Mouse (Mus musculus) heart, adult 2 months (tissue): Measurements from ENCODE around the gene Rpl6. TPM values are rescaled to one million over a fixed set of nuclear protein-coding genes. Genes with fewer than 3 reads are reported as not detected.

Source experiments
- DNase-seq, 2 experiments: peaks; one replicate each; pipeline ENCODE4 v3.0.0; 2021
- H3K27ac ChIP-seq: fragments of 200-600 bp; 2 replicates; pipeline ENCODE4 v1.8.1; 2022
- H3K27me3 ChIP-seq: fragments of 200-500 bp; 2 replicates; pipeline ENCODE4 v1.6.1; 2012; ENCODE audit warnings: mild to moderate bottlenecking, low read length, inconsistent platforms, mixed read lengths; ENCODE audit not compliant: control insufficient read depth, insufficient read depth
- H3K36me3 ChIP-seq: fragments of 200-500 bp; 2 replicates; pipeline ENCODE4 v1.6.1; 2012; ENCODE audit warnings: low read length, inconsistent platforms; ENCODE audit not compliant: control insufficient read depth, insufficient read depth
- H3K4me1 ChIP-seq: fragments of 200-500 bp; 2 replicates; pipeline ENCODE4 v1.6.1; 2011; ENCODE audit warnings: low read length; ENCODE audit not compliant: control insufficient read depth, insufficient read depth
- H3K4me3 ChIP-seq: fragments of 200-600 bp; 2 replicates; pipeline ENCODE4 v1.8.1; 2022
- H3K79me2 ChIP-seq: fragments of 200-500 bp; replicated peaks from 2 replicates; pipeline ENCODE4 v1.6.1; 2012; ENCODE audit warnings: mild to moderate bottlenecking, inconsistent platforms, low read length, moderate library complexity, mixed read lengths; ENCODE audit not compliant: control insufficient read depth, insufficient read depth
- H3K9ac ChIP-seq: fragments of 200-500 bp; 2 replicates; pipeline ENCODE4 v1.6.1; 2012; ENCODE audit warnings: low read depth, mild to moderate bottlenecking, control low read depth, inconsistent platforms, low read length, mixed read lengths
- CTCF ChIP-seq: fragments of 200-600 bp; IDR thresholded peaks from 2 replicates; pipeline ENCODE4 v1.8.1; 2022; ENCODE audit warnings: antibody characterized with exemption, mild to moderate bottlenecking, moderate library complexity
- EP300 ChIP-seq: fragments of 200-500 bp; IDR thresholded peaks from 2 replicates; pipeline ENCODE4 v1.6.1; 2011; ENCODE audit warnings: low read depth, low read length, control low read depth; ENCODE audit not compliant: insufficient read depth
- POLR2A ChIP-seq: fragments of 200-500 bp; IDR thresholded peaks from 2 replicates; pipeline ENCODE4 v1.6.1; 2011; ENCODE audit warnings: mild to moderate bottlenecking, low read depth, low read length, control low read depth; ENCODE audit not compliant: insufficient read depth
- WGBS: fragments of 180-500 bp; shearing (Covaris S2); methylation state at CpG from one replicate; pipeline ENCODE4 v1.1.7; 2018; 5-methylcytosine and 5-hydroxymethylcytosine counted together
- intact Hi-C: fragments of 180-260 bp; cut with DNase I; formaldehyde crosslinking; loops from one replicate; pipeline ENCODE4 v1.15.1; 2025
- polyA plus RNA-seq: library from polyadenylated mRNA; depleted of rRNA; stranded (reverse); fragments of >200 nt; gene quantifications from 2 replicates; pipeline ENCODE4 v1.2.3, GENCODE M21; 2012
- total RNA-seq, 2 experiments: library from RNA; stranded (reverse); gene quantifications; 2 replicates each; pipeline ENCODE4 v1.2.3; 2021

The Rpl6 gene
- total and polyA plus RNA-seq, 3 experiments = 168 to 571 (median 482) TPM

DNA sequence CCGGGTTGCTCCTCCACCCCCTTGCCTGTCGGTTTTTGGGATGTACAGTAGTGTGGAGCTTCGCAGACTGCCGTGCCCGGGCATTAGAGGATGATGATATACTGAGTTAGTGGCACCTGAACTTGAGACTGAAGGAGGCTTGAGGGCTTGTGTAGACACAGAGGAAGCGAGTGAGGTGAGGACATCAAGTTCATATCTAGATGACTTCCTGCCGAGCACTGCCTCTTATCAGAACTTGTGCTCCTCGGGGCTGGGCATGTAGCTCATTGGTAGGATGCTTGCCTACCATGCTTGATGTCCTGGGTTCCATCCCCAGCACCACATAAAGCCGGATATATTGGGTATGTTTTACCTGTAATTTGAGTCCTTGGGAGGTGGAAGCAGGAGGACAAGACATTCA is 26.5 kb downstream of the Rpl6 start:
- no peak for DNase-seq
- 65% methylated on average over 9 of the region's 9 CpGs for WGBS
- H3K79me2 ChIP-seq = peaks cover 20% of the 10 kb centered on the region
- no peaks in the 10 kb centered on the region for H3K27me3 ChIP-seq
- H3K36me3 ChIP-seq = no peaks in the 10 kb centered on the region
- no peak overlapping the region for H3K27ac ChIP-seq
- H3K4me3 ChIP-seq = no peak overlapping the region
- peaks cover 5% of the 10 kb centered on the region for H3K4me1 ChIP-seq
- no peak for TF ChIP-seq POLR2A
- no peak for TF ChIP-seq EP300
- no peak for TF ChIP-seq CTCF
- no peak overlapping the region for H3K9ac ChIP-seq
- intact Hi-C loops = no loop called here

DNA sequence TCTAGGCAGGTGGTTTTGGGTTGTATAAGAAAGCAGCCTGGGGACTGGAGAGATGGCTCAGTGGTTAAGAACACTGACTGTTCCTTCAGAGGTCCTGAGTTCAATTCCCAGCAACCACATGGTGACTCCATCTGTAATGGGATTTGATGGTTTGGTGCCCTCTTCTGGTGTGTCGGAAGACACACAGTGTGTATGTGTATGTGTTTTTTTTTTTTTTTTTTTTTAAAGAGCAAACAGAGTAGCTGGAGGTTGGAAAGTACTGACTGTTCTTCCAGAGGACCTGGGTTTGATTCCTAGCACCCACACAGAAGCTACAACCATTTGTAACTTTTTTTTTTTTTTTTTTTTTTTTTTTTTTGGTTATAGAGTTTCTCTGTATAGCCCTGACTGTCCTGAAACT is 28.5 kb downstream of the Rpl6 start:
- 95% methylated on average over 1 of the region's 1 CpGs for WGBS
- Histone ChIP-seq H3K27ac (no peak overlapping the region), H3K36me3 (no peaks in the 10 kb centered on the region), H3K4me1 (peaks cover 3% of the 10 kb centered on the region), H3K4me3 (no peak overlapping the region), H3K9ac (no peak overlapping the region), H3K27me3 (no peaks in the 10 kb centered on the region), H3K79me2 (peaks cover 15% of the 10 kb centered on the region)
- intact Hi-C loops = no loop called here
- no peak for TF ChIP-seq EP300
- TF ChIP-seq CTCF = no peak
- no peak for TF ChIP-seq POLR2A
- no peak for DNase-seq

DNA sequence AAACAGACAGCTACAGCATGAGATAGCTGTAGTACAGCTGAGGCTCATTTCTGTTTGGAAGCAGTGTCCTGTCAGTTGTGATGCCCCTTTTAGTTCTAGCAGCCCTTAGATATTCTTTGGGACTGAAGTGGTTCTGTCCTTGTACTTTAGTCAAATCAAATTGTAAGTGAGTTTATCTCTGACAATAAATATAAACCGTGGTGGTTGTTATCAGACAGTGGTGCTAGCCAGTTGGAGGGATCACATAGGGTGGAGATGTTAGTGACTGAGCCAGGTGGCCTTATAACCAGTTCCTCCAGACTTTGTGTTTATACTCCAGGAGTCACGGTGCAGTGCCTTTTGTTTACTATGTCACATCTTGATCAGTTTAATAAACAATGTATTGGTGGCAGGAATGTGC is 29.4 kb downstream of the Rpl6 start:
- WGBS = 44% methylated on average over 2 of the region's 2 CpGs
- Histone ChIP-seq H3K27ac (no peak overlapping the region), H3K36me3 (no peaks in the 10 kb centered on the region), H3K27me3 (no peaks in the 10 kb centered on the region), H3K79me2 (peaks cover 10% of the 10 kb centered on the region), H3K4me1 (peaks cover 3% of the 10 kb centered on the region), H3K9ac (no peak overlapping the region), H3K4me3 (no peak overlapping the region)
- intact Hi-C loops = no loop called here
- TF ChIP-seq EP300 (no peak), POLR2A (no peak), CTCF (no peak)
- DNase-seq = no peak

DNA sequence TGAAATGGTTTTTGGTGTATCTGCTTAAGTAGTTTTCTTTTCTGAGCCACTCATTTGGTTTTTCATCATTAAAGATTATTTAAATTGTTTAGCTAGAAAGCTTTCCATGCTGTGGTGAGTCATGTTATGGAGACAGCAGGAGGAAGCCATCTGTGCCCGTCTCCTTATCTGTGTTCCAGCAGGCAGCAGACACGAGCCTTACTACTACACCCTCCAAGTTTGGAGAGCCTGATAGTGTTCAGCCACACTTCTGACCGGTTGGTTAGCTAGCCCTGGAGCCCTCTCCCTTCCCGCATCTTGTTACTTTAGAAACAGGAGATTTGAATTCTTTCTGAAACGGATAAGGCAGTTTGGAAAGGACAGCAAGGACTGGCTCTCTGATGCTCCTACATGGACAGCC is 31.9 kb downstream of the Rpl6 start:
- Histone ChIP-seq H3K4me3 (no peak overlapping the region), H3K27me3 (no peaks in the 10 kb centered on the region), H3K9ac (no peak overlapping the region), H3K27ac (no peak overlapping the region), H3K79me2 (peaks cover 8% of the 10 kb centered on the region), H3K4me1 (peaks cover 4% of the 10 kb centered on the region), H3K36me3 (no peaks in the 10 kb centered on the region)
- DNase-seq = peak in 1 of 2 experiments; percentile 24
- TF ChIP-seq POLR2A (no peak), EP300 (0 out of 2 replicates have a peak, but pooled peaks have one; percentile 61)
- WGBS = 28% methylated on average over 5 of the region's 5 CpGs
- intact Hi-C loops = no loop called here

DNA sequence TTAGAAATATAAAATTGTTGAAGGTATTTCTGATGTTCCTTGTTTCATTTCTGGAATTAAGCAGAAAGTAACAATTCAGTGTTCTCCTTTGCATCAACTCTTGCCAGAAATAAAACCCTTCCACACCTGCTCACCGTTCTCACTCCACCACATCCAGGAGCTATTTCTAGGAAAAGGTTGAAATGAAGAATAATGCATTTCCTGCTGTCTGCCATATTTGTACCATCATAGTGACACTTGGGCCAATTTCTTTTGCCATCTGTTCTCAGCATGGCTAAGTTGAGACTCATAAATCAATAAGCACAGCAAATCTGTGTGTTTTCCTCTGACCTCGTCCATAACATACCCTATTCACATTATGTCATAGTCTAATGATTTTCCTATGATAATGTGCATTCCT is 33.9 kb downstream of the Rpl6 start:
- Histone ChIP-seq H3K9ac (no peak overlapping the region), H3K4me3 (no peak overlapping the region), H3K4me1 (peaks cover 4% of the 10 kb centered on the region), H3K27ac (no peak overlapping the region), H3K79me2 (peaks cover 7% of the 10 kb centered on the region; the same call in 1 of the 2 replicates), H3K36me3 (no peaks in the 10 kb centered on the region), H3K27me3 (no peaks in the 10 kb centered on the region)
- WGBS = 82% methylated on average over 2 of the region's 2 CpGs
- DNase-seq = no peak
- TF ChIP-seq POLR2A (no peak), CTCF (no peak), EP300 (no peak)
- intact Hi-C loops = no loop called here

DNA sequence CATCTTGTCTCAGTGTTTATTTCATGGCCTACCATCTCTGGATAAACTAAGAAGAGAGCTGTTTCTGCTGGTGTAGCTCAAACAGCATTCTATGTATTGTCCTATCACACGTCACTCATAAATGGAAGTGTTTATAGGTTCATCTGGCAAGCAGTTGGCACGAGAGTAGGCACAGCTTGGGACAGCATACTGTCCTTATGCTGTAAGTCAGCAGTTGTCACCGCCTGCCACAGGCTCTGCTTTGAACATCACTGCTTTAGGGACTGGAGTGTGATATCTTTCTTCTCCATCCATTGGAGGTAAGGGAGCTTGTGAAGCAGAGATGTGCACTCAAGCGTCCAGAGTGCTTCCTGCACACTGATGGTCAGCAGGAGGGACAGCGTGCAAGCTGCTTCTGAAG is 35.6 kb downstream of the Rpl6 start:
- no peak overlapping the region for H3K27ac ChIP-seq
- WGBS = 78% methylated on average over 5 of the region's 5 CpGs
- peaks cover 1% of the 10 kb centered on the region for H3K4me1 ChIP-seq
- no peaks in the 10 kb centered on the region for H3K27me3 ChIP-seq
- TF ChIP-seq CTCF (no peak), POLR2A (no peak), EP300 (no peak)
- no peak overlapping the region for H3K4me3 ChIP-seq
- peaks cover 2% of the 10 kb centered on the region for H3K79me2 ChIP-seq
- DNase-seq = no peak
- no peak overlapping the region for H3K9ac ChIP-seq
- intact Hi-C loops = no loop called here
- no peaks in the 10 kb centered on the region for H3K36me3 ChIP-seq
